Mouse (Mus musculus): ENCODE results near the gene Eif3c. TPM values are rescaled to one million over a fixed set of nuclear protein-coding genes. Genes with fewer than 3 reads are reported as not detected.
A peak's percentile ranks its signal among the peaks of the same experiment; 100 is the strongest.

The Eif3c gene
- total RNA-seq, 1 experiment: 289 TPM

- no peak overlapping the region for H3K9ac ChIP-seq (ENCODE audit: insufficient read depth, low read depth, low read length, poor library complexity, severe bottlenecking)
- no peak for DNase-seq (ENCODE audit: low read depth, low spot score)
- H3K27ac ChIP-seq (ENCODE audit: insufficient read depth, low read depth, low read length, poor library complexity, severe bottlenecking): no peak overlapping the region
- H3K4me3 ChIP-seq (ENCODE audit: insufficient read depth in 1 of 2, low read depth in 1 of 2, low read length in 2 of 2, poor library complexity in 1 of 2, severe bottlenecking in 1 of 2): no peak overlapping the region
- in situ Hi-C loops (cut with MboI; ENCODE audit: low sequenced_read_pairs in 2 of 2, unreplicated experiment in 2 of 2): no loop called here
- no peaks in the 10 kb centered on the region for H3K36me3 ChIP-seq (ENCODE audit: control insufficient read depth, insufficient read depth, low read length, poor library complexity, severe bottlenecking)
- no peaks in the 10 kb centered on the region for H3K9me3 ChIP-seq (ENCODE audit: control insufficient read depth, insufficient read depth, low read depth, low read length)
- no peak for TF ChIP-seq HCFC1 (IDR thresholded peaks at IDR 0.05; ENCODE audit: borderline replicate concordance, insufficient read depth, low read length)
- no peak for TF ChIP-seq ZNF384 (IDR thresholded peaks at IDR 0.05; ENCODE audit: low read depth, low read length)
- TF ChIP-seq CHD2 (IDR thresholded peaks at IDR 0.05; ENCODE audit: low read depth, low read length): no peak
- TF ChIP-seq ZC3H11A (IDR thresholded peaks at IDR 0.05; ENCODE audit: borderline replicate concordance, low read depth, low read length): no peak
- no peak for TF ChIP-seq MAFK (IDR thresholded peaks at IDR 0.05; ENCODE audit: insufficient read depth, low read depth, low read length)
- 0 out of 4 replicates have a peak, but pooled peaks cover 0 to under 1% of the 10 kb centered on the region in 2 experiments for H3K4me1 ChIP-seq (ENCODE audit: control insufficient read depth in 2 of 2, insufficient read depth in 2 of 2, low read length in 2 of 2, poor library complexity in 1 of 2)
These were observed 29.7 kb upstream of the Eif3c start for GRCm38 (mm10) chr7:126595890-126596289.

GRCm38 (mm10) chr7:126594862-126595561 lies 28.8 kb upstream of the Eif3c start, which contains the start of gene Il27:
Gene Il27, minus strand, starts transcription at chr7:126594941.
- DNase-seq (ENCODE audit: low read depth, low spot score): no peak

GRCm38 (mm10) chr7:126587779-126588178 lies 21.6 kb upstream of the Eif3c start:
- Histone ChIP-seq H3K27ac (ENCODE audit: insufficient read depth, low read depth, low read length, poor library complexity, severe bottlenecking) (no peak overlapping the region), H3K9me3 (ENCODE audit: control insufficient read depth, insufficient read depth, low read depth, low read length) (no peaks in the 10 kb centered on the region), H3K9ac (ENCODE audit: insufficient read depth, low read depth, low read length, poor library complexity, severe bottlenecking) (peak overlapping the region; percentile 56; the same call in 1 of the 2 replicates), H3K4me1 (ENCODE audit: control insufficient read depth in 2 of 2, insufficient read depth in 2 of 2, low read length in 2 of 2, poor library complexity in 1 of 2) (peaks cover 0 to 13% of the 10 kb centered on the region in 2 experiments; a peak in 1 of 4 replicates), H3K36me3 (ENCODE audit: control insufficient read depth, insufficient read depth, low read length, poor library complexity, severe bottlenecking) (no peaks in the 10 kb centered on the region), H3K4me3 (ENCODE audit: insufficient read depth in 1 of 2, low read depth in 1 of 2, low read length in 2 of 2, poor library complexity in 1 of 2, severe bottlenecking in 1 of 2) (peak overlapping the region; percentile 42 to 60; a peak in 3 of 4 replicates)
- DNase-seq (ENCODE audit: low read depth, low spot score): no peak
- TF ChIP-seq ZC3H11A (IDR thresholded peaks at IDR 0.05; ENCODE audit: borderline replicate concordance, low read depth, low read length): no peak
- no peak for TF ChIP-seq ZNF384 (IDR thresholded peaks at IDR 0.05; ENCODE audit: low read depth, low read length)
- TF ChIP-seq CHD2 (IDR thresholded peaks at IDR 0.05; ENCODE audit: low read depth, low read length): no peak
- no peak for TF ChIP-seq HCFC1 (IDR thresholded peaks at IDR 0.05; ENCODE audit: borderline replicate concordance, insufficient read depth, low read length)
- no peak for TF ChIP-seq MAFK (IDR thresholded peaks at IDR 0.05; ENCODE audit: insufficient read depth, low read depth, low read length)
- in situ Hi-C loops (cut with MboI; ENCODE audit: low sequenced_read_pairs in 2 of 2, unreplicated experiment in 2 of 2): no loop called here

More at GRCm38 (mm10) chr7:126594862-126595561, 28.8 kb upstream of the Eif3c start, which contains the start of gene Il27:
- Histone ChIP-seq H3K4me1 (ENCODE audit: control insufficient read depth in 2 of 2, insufficient read depth in 2 of 2, low read length in 2 of 2, poor library complexity in 1 of 2) (no peaks in the 10 kb centered on the region), H3K9ac (ENCODE audit: insufficient read depth, low read depth, low read length, poor library complexity, severe bottlenecking) (no peak within 1 kb of the TSS), H3K36me3 (ENCODE audit: control insufficient read depth, insufficient read depth, low read length, poor library complexity, severe bottlenecking) (no peaks in the 10 kb centered on the region), H3K9me3 (ENCODE audit: control insufficient read depth, insufficient read depth, low read depth, low read length) (no peaks in the 10 kb centered on the region), H3K27ac (ENCODE audit: insufficient read depth, low read depth, low read length, poor library complexity, severe bottlenecking) (no peak within 1 kb of the TSS), H3K4me3 (ENCODE audit: insufficient read depth in 1 of 2, low read depth in 1 of 2, low read length in 2 of 2, poor library complexity in 1 of 2, severe bottlenecking in 1 of 2) (no peak within 1 kb of the TSS)
- in situ Hi-C loops (cut with MboI; ENCODE audit: low sequenced_read_pairs in 2 of 2, unreplicated experiment in 2 of 2): no loop called here
- no peak for TF ChIP-seq ZC3H11A (IDR thresholded peaks at IDR 0.05; ENCODE audit: borderline replicate concordance, low read depth, low read length)
- no peak for TF ChIP-seq MAFK (IDR thresholded peaks at IDR 0.05; ENCODE audit: insufficient read depth, low read depth, low read length)
- TF ChIP-seq HCFC1 (IDR thresholded peaks at IDR 0.05; ENCODE audit: borderline replicate concordance, insufficient read depth, low read length): no peak
- no peak for TF ChIP-seq ZNF384 (IDR thresholded peaks at IDR 0.05; ENCODE audit: low read depth, low read length)
- no peak for TF ChIP-seq CHD2 (IDR thresholded peaks at IDR 0.05; ENCODE audit: low read depth, low read length)

- in situ Hi-C loops (cut with MboI; ENCODE audit: low sequenced_read_pairs in 2 of 2, unreplicated experiment in 2 of 2): no loop called here
- TF ChIP-seq ZC3H11A (IDR thresholded peaks at IDR 0.05; ENCODE audit: borderline replicate concordance, low read depth, low read length) (no peak), HCFC1 (IDR thresholded peaks at IDR 0.05; ENCODE audit: borderline replicate concordance, insufficient read depth, low read length) (no peak), MAFK (IDR thresholded peaks at IDR 0.05; ENCODE audit: insufficient read depth, low read depth, low read length) (no peak), CHD2 (IDR thresholded peaks at IDR 0.05; ENCODE audit: low read depth, low read length) (no peak)
- H3K27ac ChIP-seq (ENCODE audit: insufficient read depth, low read depth, low read length, poor library complexity, severe bottlenecking): no peak overlapping the region
- no peaks in the 10 kb centered on the region for H3K36me3 ChIP-seq (ENCODE audit: control insufficient read depth, insufficient read depth, low read length, poor library complexity, severe bottlenecking)
- DNase-seq (ENCODE audit: low read depth, low spot score): no peak
- H3K9ac ChIP-seq (ENCODE audit: insufficient read depth, low read depth, low read length, poor library complexity, severe bottlenecking): no peak overlapping the region
- peaks cover 0 to 13% of the 10 kb centered on the region in 2 experiments; a peak in 1 of 4 replicates for H3K4me1 ChIP-seq (ENCODE audit: control insufficient read depth in 2 of 2, insufficient read depth in 2 of 2, low read length in 2 of 2, poor library complexity in 1 of 2)
- H3K4me3 ChIP-seq (ENCODE audit: insufficient read depth in 1 of 2, low read depth in 1 of 2, low read length in 2 of 2, poor library complexity in 1 of 2, severe bottlenecking in 1 of 2): no peak overlapping the region
- H3K9me3 ChIP-seq (ENCODE audit: control insufficient read depth, insufficient read depth, low read depth, low read length): no peaks in the 10 kb centered on the region
These were observed 20.6 kb upstream of the Eif3c start for GRCm38 (mm10) chr7:126586839-126587238.
